Mouse (Mus musculus) gastrocnemius, postnatal 14 days (tissue): ENCODE results near the gene Ptbp1. TPM values are rescaled to one million over a fixed set of nuclear protein-coding genes. Genes with fewer than 3 reads are reported as not detected.
"Not testable (repeated sequence)": the region's sequence is repeated elsewhere in the genome, so short reads cannot be mapped to it uniquely, and the experiment has no call there.

Experiments
- DNase-seq: peaks from one replicate; pipeline ENCODE4 v3.0.0; 2021; ENCODE audit warnings: mixed read lengths
- intact Hi-C: fragments of 180-260 bp; cut with DNase I; formaldehyde crosslinking; loops from one replicate; pipeline ENCODE4 v1.15.1; 2025; ENCODE audit warnings: low total_unique reads
- total RNA-seq, 2 experiments: library from RNA; stranded (reverse); gene quantifications; 2 replicates each; pipeline ENCODE4 v1.2.3; 2021

The Ptbp1 gene
- total RNA-seq, 2 experiments from 2014 or later, result 40.3 to 48.1 TPM

DNA sequence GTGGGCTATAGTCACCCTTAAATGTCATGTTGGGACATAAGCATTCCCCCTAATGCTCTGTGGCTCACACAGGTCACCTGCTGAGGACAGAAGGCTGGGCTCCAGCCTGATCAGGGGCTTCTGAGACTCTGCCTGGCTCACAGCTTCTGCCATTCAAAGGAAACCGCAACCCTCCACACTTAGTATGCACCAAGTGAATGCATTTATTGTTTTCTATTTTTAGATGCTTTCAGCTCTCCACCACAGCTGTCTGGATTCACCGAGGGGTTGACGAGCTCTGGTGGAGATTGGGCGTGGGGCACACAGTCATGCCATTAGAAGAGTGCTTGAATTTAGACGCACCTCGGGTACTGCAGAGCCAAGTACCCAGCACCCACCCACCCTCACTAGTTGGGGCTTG, 19.1 kb downstream of the Ptbp1 start:
- DNase-seq, result no peak
- intact Hi-C loops, result loop anchor here (5.0 kb wide), 1 partner anchor 46 kb away; no protein-coding TSS in a partner anchor

DNA sequence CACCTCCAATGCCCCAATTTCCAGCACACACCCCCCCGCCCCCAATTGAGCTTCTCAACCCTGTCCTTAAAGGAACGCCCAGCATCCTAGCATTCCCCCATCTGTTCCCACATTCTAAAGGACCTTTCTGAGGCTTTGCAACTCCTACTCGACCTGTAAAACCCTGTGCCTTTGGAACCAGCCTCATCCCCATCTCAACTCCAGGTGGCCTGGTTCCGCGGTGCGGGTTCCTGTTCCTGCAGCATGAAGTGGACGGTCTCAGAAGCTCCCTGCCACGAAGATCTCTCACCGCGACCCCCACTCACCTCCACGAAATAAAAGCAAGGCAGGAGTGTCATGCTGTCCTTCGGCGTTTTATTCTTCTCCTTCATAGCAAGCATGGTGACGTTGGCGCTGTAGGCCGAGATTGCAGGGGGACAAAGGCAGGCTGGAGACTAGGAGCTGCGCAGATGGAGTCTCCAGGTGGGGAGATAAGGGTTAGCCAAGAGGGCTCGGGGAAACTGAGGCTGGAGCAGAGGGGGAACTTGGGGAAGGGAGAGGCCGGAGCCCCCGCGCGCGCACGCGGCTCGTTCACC, 19.6 kb downstream of the Ptbp1 start:
- no peak for DNase-seq
- intact Hi-C loops, result loop anchor here (5.0 kb wide), 1 partner anchor 47 kb away; no protein-coding TSS in a partner anchor

DNA sequence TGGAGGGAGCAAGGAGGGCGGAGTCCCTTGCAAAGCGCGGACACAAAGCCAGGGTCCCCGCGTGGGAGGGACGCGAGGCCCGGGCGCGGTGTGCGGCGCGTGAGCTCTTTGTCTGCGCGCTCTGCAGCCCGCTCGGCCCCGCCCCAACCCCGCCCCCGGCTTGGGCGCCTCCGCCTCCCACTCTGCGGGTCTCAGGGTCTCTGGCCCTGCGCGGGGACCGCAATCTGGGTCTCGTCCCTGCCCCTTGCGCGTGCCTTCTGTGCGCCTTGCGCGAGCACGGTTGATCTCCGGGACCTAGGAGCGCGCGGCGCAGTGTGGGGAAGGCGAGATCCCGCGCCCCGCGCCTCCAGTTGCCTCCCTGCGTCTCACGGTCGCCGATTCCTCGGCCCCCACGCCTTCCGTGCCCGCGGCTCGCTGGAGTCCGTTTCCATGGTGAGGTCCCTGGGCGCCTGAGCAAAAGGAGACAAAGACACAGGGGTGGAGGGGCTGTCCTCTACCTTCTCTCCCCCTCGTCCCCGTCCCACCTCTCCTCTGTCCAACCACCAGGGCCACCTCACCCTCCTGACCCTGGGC, 20.1 kb downstream of the Ptbp1 start, which contains the start of the genes Prtn3 and Plppr3:
Gene Prtn3, plus strand, starts transcription at position 187 of the 573 bp plus-strand sequence.
Gene Plppr3, minus strand, starts transcription at position 345 of the 573 bp plus-strand sequence.
- intact Hi-C loops, result loop anchor here (5.0 kb wide), 1 partner anchor 47 kb away; no protein-coding TSS in a partner anchor
- no peak for DNase-seq

GRCm38 (mm10) chr10:79877174-79877573, 22.9 kb downstream of the Ptbp1 start:
- DNase-seq, result no peak
- intact Hi-C loops, result no loop called here

GRCm38 (mm10) chr10:79877757-79878156, 23.5 kb downstream of the Ptbp1 start:
- DNase-seq, result peak; percentile 64
- intact Hi-C loops, result no loop called here

- DNase-seq, result no peak
- intact Hi-C loops, result no loop called here
Observed at GRCm38 (mm10) chr10:79879527-79879926, 25.3 kb downstream of the Ptbp1 start.

DNA sequence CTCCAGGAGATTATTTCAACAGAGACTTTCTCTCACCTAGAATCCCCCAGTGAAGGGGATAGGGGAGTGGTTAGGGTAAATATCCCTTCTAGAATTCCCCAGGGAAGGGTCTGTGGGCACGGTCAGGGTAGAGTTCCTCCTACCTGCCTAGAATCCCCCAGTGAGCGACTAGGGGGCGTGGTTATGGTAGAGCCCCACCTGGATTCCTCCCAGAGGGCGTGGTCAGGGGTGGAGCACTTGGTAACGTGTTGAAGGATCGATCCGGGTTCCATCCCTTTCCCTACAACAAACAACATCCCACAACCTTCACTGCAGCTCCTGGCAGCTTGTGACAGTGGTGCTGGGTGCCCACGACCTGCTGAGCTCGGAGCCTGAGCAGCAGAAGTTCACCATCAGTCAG, 26.5 kb downstream of the Ptbp1 start:
- no peak for DNase-seq
- intact Hi-C loops, result loop anchor here (5.0 kb wide), 2 partner anchors 37 to 48 kb away; partner anchors contain the start of gene Kiss1r

- intact Hi-C loops, result loop anchor here (5.0 kb wide), 2 partner anchors 35 to 50 kb away; partner anchors contain the start of gene Kiss1r
- no peak for DNase-seq
Observed at GRCm38 (mm10) chr10:79881981-79882380, 27.8 kb downstream of the Ptbp1 start.

GRCm38 (mm10) chr10:79883297-79884084, 29.3 kb downstream of the Ptbp1 start:
- peak; percentile 79 for DNase-seq
- intact Hi-C loops, result loop anchor here (5.0 kb wide), 2 partner anchors 34 to 51 kb away; partner anchors contain the start of gene Kiss1r

DNA sequence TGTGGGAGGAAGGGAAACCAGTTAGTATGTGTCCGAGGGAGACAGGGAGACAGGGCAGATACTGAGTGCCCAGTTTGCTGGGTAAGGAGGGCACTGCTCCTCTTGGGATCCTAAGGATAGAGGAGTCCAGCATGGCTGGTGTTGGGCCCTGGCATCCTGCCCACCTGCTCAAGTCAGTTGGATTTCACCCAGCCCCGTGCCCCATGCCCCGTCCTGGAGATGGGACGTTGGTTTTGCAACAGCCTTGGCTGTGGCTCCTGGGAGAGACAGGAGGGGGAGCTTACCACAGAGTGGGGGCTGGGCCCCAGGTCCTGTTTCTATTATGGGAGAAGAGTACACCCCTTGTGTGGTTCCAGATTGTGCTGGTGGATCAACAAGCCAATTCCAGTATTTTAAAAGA, 30.2 kb downstream of the Ptbp1 start:
- intact Hi-C loops, result loop anchor here (5.0 kb wide), 2 partner anchors 33 to 52 kb away; partner anchors contain the start of gene Kiss1r

GRCm38 (mm10) chr10:79884938-79885337, 30.7 kb downstream of the Ptbp1 start:
- not testable (repeated sequence) for DNase-seq
- intact Hi-C loops, result loop anchor here (5.0 kb wide), 2 partner anchors 32 to 53 kb away; partner anchors contain the start of gene Kiss1r

More for the DNA sequence above, 30.2 kb downstream of the Ptbp1 start:
- peak; percentile 64 for DNase-seq

GRCm38 (mm10) chr10:79886054-79886453, 31.8 kb downstream of the Ptbp1 start, which contains the start of gene Elane:
Gene Elane (plus strand): TSS chr10:79886247.
- DNase-seq, result no peak
- intact Hi-C loops, result no loop called here

DNA sequence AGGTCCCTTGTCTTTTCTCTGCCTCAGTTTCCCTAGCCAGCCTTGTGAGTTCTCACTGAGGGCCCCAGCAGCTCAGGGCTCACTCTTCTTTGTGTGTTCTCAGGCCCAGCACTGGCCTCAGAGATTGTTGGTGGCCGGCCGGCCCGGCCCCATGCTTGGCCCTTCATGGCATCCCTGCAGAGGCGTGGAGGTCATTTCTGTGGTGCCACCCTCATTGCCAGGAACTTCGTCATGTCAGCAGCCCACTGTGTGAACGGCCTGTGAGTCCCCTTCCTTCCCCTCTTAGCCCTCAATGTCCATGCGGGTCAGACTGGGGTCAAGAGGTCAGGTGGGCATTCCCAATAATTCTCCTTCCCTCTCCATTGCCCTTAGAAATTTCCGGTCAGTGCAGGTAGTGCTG, 32.4 kb downstream of the Ptbp1 start:
- intact Hi-C loops, result no loop called here

GRCm38 (mm10) chr10:79889386-79889785, 35.2 kb downstream of the Ptbp1 start:
- intact Hi-C loops, result no loop called here
- DNase-seq, result no peak

More for the DNA sequence above, 32.4 kb downstream of the Ptbp1 start:
- DNase-seq, result no peak

GRCm38 (mm10) chr10:79890670-79891069, 36.4 kb downstream of the Ptbp1 start, which contains the start of gene Cfd:
Gene Cfd (plus strand): TSS chr10:79890853.
- intact Hi-C loops, result loop anchor here (5.0 kb wide), 1 partner anchor 67 kb away; no protein-coding TSS in a partner anchor
- DNase-seq, result no peak

- peak; percentile 71 for DNase-seq
- intact Hi-C loops, result loop anchor here (5.0 kb wide), 1 partner anchor 65 kb away; no protein-coding TSS in a partner anchor
Observed at GRCm38 (mm10) chr10:79892451-79893118, 38.4 kb downstream of the Ptbp1 start.

GRCm38 (mm10) chr10:79896306-79896705, 42.1 kb downstream of the Ptbp1 start:
- DNase-seq, result no peak

DNA sequence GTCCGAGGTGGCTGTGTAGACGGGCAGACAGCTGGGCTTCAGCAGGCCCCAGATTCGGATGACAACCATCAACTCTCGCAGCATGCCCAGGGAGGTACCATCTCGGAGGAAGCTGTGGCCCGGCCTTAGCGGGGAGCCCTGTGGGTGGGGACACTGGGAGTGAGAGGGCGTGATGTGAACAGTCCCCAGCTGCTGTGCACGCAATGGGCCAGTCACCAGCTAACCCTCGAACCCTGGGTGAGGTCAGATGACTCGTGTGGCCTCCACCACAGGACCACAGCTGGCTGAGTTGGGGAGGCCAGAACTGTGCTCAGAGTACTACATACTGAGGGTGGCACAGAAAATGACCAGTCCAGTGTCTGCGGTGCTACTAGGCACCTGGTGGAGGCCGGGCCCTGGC, 42.6 kb downstream of the Ptbp1 start:
- DNase-seq, result no peak
- intact Hi-C loops, result no loop called here

More at GRCm38 (mm10) chr10:79896306-79896705, 42.1 kb downstream of the Ptbp1 start:
- intact Hi-C loops, result no loop called here
